Mouse (Mus musculus) stomach, postnatal 0 days (tissue): Measurements from ENCODE around the gene Pccb. TPM values are rescaled to one million over a fixed set of nuclear protein-coding genes. Genes with fewer than 3 reads are reported as not detected.

Experiments
- ATAC-seq: fragments of 200-750 bp; cut with Nextera tagmentation; 2 replicates; pipeline ENCODE4 v1.8.0; 2017; ENCODE audit not compliant: low FRiP score, low TSS enrichment
- DNase-seq: peaks from one replicate; pipeline ENCODE4 v3.0.0-alpha.2; 2016; ENCODE audit warnings: low spot score
- H3K27ac ChIP-seq: fragments of 300-500 bp; sonication (generic); replicated peaks from 2 replicates; pipeline ENCODE4 v1.5.1; 2014; ENCODE audit warnings: mild to moderate bottlenecking, control low read depth
- H3K27me3 ChIP-seq: fragments of 300-500 bp; sonication (generic); 2 replicates; pipeline ENCODE4 v1.6.1; 2014; ENCODE audit warnings: low read length; ENCODE audit not compliant: control insufficient read depth, insufficient read depth
- H3K36me3 ChIP-seq: fragments of 300-500 bp; sonication (generic); 2 replicates; pipeline ENCODE4 v1.6.1; 2014; ENCODE audit warnings: low read length, mixed read lengths; ENCODE audit not compliant: control insufficient read depth, insufficient read depth
- H3K4me1 ChIP-seq: fragments of 300-500 bp; sonication (generic); replicated peaks from 2 replicates; pipeline ENCODE4 v1.6.1; 2014; ENCODE audit warnings: antibody characterized with exemption; ENCODE audit not compliant: control insufficient read depth, insufficient read depth
- H3K4me2 ChIP-seq: fragments of 300-500 bp; sonication (generic); replicated peaks from 2 replicates; pipeline ENCODE4 v1.6.1; 2014; ENCODE audit warnings: low read depth, mild to moderate bottlenecking, control low read depth, moderate library complexity
- H3K4me3 ChIP-seq: fragments of 300-500 bp; sonication (generic); 2 replicates; pipeline ENCODE4 v1.5.1; 2014; ENCODE audit warnings: low read depth, low read length, control low read depth
- H3K9ac ChIP-seq: fragments of 300-500 bp; sonication (generic); 2 replicates; pipeline ENCODE4 v1.6.1; 2014; ENCODE audit warnings: mild to moderate bottlenecking, low read length, control low read depth, mixed read lengths
- H3K9me3 ChIP-seq: fragments of 300-500 bp; sonication (generic); 2 replicates; pipeline ENCODE4 v1.6.1; 2016; ENCODE audit warnings: low read length; ENCODE audit not compliant: control insufficient read depth
- CTCF ChIP-seq: IDR thresholded peaks from 2 replicates; pipeline ENCODE4 v1.5.1; 2016; ENCODE audit warnings: antibody characterized with exemption, low read depth, mild to moderate bottlenecking, moderate library complexity
- EP300 ChIP-seq: optimal IDR thresholded peaks from 2 replicates; pipeline ENCODE3; 2016; ENCODE audit warnings: antibody characterized with exemption
- WGBS: fragments of 180-500 bp; shearing (Covaris S2); extraction: QIAGEN DNeasy Blood & Tissue Kit; methylation state at CpG from one replicate; pipeline ENCODE4 v1.1.7; 2014; 5-methylcytosine and 5-hydroxymethylcytosine counted together
- polyA plus RNA-seq: library from polyadenylated mRNA; unstranded; fragments of >200 nt; fragmentation: Nextera tagmentation; extraction: Ambion mirVana; gene quantifications from 2 replicates; pipeline ENCODE4 v1.2.1, GENCODE M21; 2015

The Pccb gene
- polyA plus RNA-seq, 1 experiment from 2014 or later, result 29.9 TPM

DNA sequence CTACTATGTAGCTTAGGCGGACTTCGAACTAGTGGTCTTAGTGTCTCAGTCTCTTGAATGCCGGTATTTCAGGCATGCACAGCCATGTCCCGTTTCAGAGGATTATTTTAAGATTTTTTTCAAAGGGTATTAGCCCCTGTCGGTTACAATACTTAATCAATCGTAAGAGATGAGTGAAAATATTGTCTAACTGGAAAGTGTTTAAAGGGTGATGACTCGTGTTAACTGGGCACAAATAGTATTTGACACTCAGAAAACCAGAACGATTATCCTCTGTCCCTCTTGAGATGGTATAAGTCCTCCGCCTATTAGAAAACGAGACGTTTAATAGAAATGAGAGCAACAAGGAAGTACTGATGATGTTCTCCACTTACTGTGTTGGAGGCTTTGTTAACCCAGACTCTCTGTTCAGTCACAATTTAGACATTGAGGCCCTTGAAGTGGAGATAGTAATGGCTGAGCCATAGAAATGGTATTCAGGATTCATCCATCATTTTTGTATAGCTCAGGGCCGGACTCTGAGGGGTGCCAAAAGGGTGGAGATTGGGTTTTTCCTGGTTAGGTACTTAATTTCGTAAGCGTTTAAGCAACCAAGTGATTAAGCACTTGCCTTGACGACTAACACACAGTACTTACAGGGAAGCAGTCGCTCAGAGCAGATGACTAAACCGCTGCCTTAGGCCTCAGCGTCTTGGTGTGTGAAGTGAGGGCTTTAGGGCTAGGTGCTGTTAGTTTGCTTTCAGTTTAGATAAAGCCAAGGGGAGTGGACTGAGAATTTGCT is 41.6 kb upstream of the Pccb start:
- peak; percentile 35 for DNase-seq
- TF ChIP-seq EP300 (no peak), CTCF (no peak)
- no peaks in the 10 kb centered on the region for H3K9me3 ChIP-seq
- H3K4me2 ChIP-seq, result peak overlapping the region; percentile 70
- H3K36me3 ChIP-seq, result no peaks in the 10 kb centered on the region
- H3K27me3 ChIP-seq, result no peaks in the 10 kb centered on the region
- WGBS, result under 1% methylated on average over 18 of the region's 18 CpGs
- H3K4me3 ChIP-seq, result peak overlapping the region; percentile 98
- peak overlapping the region; percentile 99 for H3K9ac ChIP-seq
- no peak for ATAC-seq
- H3K27ac ChIP-seq, result peak overlapping the region; percentile 45
- H3K4me1 ChIP-seq, result 0 out of 2 replicates have a peak, but pooled peaks cover 5% of the 10 kb centered on the region

GRCm38 (mm10) chr9:101075694-101076093 is 41.0 kb upstream of the Pccb start:
- ATAC-seq (no peak), DNase-seq (no peak)
- H3K27ac ChIP-seq, result peak overlapping the region; percentile 36; the same call in 1 of the 2 replicates
- WGBS, result under 1% methylated on average over 8 of the region's 8 CpGs
- no peaks in the 10 kb centered on the region for H3K9me3 ChIP-seq
- H3K9ac ChIP-seq, result peak overlapping the region; percentile 99
- H3K27me3 ChIP-seq, result no peaks in the 10 kb centered on the region
- peak overlapping the region; percentile 98 for H3K4me3 ChIP-seq
- peak overlapping the region; percentile 70 for H3K4me2 ChIP-seq
- 0 out of 2 replicates have a peak, but pooled peaks cover 5% of the 10 kb centered on the region for H3K4me1 ChIP-seq
- H3K36me3 ChIP-seq, result no peaks in the 10 kb centered on the region
- TF ChIP-seq EP300 (no peak), CTCF (no peak)

DNA sequence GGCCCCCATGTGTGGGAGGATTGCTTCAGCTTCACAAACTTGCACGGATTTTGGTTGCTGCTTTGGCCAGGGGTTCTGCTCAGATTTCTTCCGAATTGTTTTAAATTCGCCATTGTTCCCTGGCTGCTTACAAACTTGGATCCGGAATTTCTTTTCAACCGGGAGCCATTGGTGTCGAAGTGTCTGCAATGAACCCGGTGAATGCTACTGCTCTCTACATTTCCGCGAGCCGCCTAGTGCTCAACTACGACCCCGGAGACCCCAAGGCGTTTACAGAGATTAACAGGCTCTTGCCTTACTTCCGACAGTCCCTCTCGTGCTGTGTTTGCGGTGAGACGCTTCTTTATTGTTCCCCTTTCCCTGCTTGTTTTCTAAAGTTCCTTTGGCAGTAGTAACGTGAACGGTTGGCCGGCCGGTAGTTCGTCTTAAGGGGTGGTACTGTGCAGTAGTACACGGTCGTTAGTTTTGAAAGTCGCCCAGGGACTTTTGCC is 40.4 kb upstream of the Pccb start:
- H3K27ac ChIP-seq, result peak overlapping the region; percentile 100
- peak overlapping the region; percentile 70 for H3K4me2 ChIP-seq
- ATAC-seq, result no peak
- H3K27me3 ChIP-seq, result no peaks in the 10 kb centered on the region
- no peaks in the 10 kb centered on the region for H3K9me3 ChIP-seq
- no peak for TF ChIP-seq EP300
- no peak for TF ChIP-seq CTCF
- 0 out of 2 replicates have a peak, but pooled peaks cover 5% of the 10 kb centered on the region for H3K4me1 ChIP-seq
- under 1% methylated on average over 25 of the region's 25 CpGs for WGBS
- H3K4me3 ChIP-seq, result peak overlapping the region; percentile 98
- H3K9ac ChIP-seq, result peak overlapping the region; percentile 99
- H3K36me3 ChIP-seq, result no peaks in the 10 kb centered on the region
- DNase-seq, result peak; percentile 34

- H3K4me1 ChIP-seq, result 0 out of 2 replicates have a peak, but pooled peaks cover 5% of the 10 kb centered on the region
- WGBS, result under 1% methylated on average over 77 of the region's 100 CpGs
- H3K27ac ChIP-seq, result peak overlapping the region; percentile 100
- peak; percentile 90 for DNase-seq
- H3K4me3 ChIP-seq, result peak overlapping the region; percentile 98
- peak; percentile 77 for ATAC-seq
- H3K36me3 ChIP-seq, result no peaks in the 10 kb centered on the region
- H3K27me3 ChIP-seq, result no peaks in the 10 kb centered on the region
- no peaks in the 10 kb centered on the region for H3K9me3 ChIP-seq
- TF ChIP-seq EP300, result no peak
- peak; percentile 16; the same call in 1 of the 2 replicates for TF ChIP-seq CTCF
- H3K4me2 ChIP-seq, result peak overlapping the region; percentile 70
- H3K9ac ChIP-seq, result peak overlapping the region; percentile 99
Measured at GRCm38 (mm10) chr9:101074332-101075021, 39.8 kb upstream of the Pccb start.

DNA sequence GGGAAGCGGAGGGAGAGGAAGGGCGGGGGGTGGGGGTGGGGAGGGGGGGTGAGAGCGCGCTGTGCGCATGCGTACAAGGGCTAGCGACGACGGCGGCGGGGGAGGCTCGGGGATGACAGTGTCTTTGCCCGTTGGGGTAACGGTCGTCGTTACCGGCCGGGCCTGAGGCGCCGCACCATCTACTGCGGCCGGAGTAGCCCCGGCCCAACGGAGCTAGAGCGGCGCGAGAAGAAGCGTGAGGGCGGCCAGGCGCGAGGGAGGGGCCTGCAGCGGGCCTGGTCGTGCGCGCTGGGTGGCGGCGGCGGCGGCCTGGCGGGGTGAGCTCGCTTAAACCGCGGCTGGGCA is 39.3 kb upstream of the Pccb start, which contains the start of gene Msl2:
Gene Msl2, plus strand, starts transcription at position 115 of the 345 bp plus-strand sequence.
- Histone ChIP-seq H3K9me3 (no peaks in the 10 kb centered on the region), H3K27me3 (no peaks in the 10 kb centered on the region), H3K4me1 (no peaks in the 10 kb centered on the region), H3K36me3 (no peaks in the 10 kb centered on the region), H3K4me2 (peak within 1 kb of the TSS; percentile 73), H3K27ac (peak within 1 kb of the TSS; percentile 100), H3K9ac (peak within 1 kb of the TSS; percentile 99), H3K4me3 (peak within 1 kb of the TSS; percentile 98)
- WGBS, result under 1% methylated on average over 30 of the region's 43 CpGs
- DNase-seq (no peak), ATAC-seq (peak; percentile 64)
- TF ChIP-seq CTCF, result no peak
